Mouse (Mus musculus) MEL (cell line): ENCODE measurements around the gene Uox.

Experiments
- CTCF ChIP-seq, 3 experiments: IDR thresholded peaks in 2 of 3; conservative IDR thresholded peaks in 1 of 3; 2 replicates each; pipeline ENCODE4 v1.5.1; 2011 to 2012; ENCODE audit warnings: low read length in 3 of 3, low read depth in 2 of 3, mild to moderate bottlenecking in 2 of 3, improper control_type of control experiment in 1 of 3, inconsistent platforms in 1 of 3, mixed read lengths in 1 of 3, moderate library complexity in 1 of 3; ENCODE audit not compliant: control insufficient read depth in 1 of 3, insufficient read depth in 1 of 3, poor library complexity in 1 of 3, severe bottlenecking in 1 of 3
- MAFK ChIP-seq: IDR thresholded peaks from 2 replicates; pipeline ENCODE4 v1.6.1; 2011; ENCODE audit warnings: low read depth, mild to moderate bottlenecking, low read length, improper control_type of control experiment, borderline replicate concordance
- POLR2A ChIP-seq, 2 experiments: IDR thresholded peaks; 2 replicates each; pipeline ENCODE4 v1.6.1; 2011 to 2012; ENCODE audit warnings: low read length in 2 of 2, mild to moderate bottlenecking in 2 of 2, control low read depth in 1 of 2, improper control_type of control experiment in 1 of 2, low read depth in 1 of 2, moderate library complexity in 1 of 2; ENCODE audit not compliant: control insufficient read depth in 1 of 2, insufficient read depth in 1 of 2, poor library complexity in 1 of 2

GRCm38 (mm10) chr3:146589523-146589922 is 19.3 kb downstream of the Uox start:
- no peak for TF ChIP-seq CTCF (IDR thresholded peaks at IDR 0.05 in 2 of 3, conservative IDR thresholded peaks at IDR 0.05 in 1 of 3; ENCODE audit: control insufficient read depth in 1 of 3, insufficient read depth in 1 of 3, low read depth in 2 of 3, low read length in 3 of 3, poor library complexity in 1 of 3, severe bottlenecking in 1 of 3)
- no peak for TF ChIP-seq POLR2A (IDR thresholded peaks at IDR 0.05; ENCODE audit: control insufficient read depth in 1 of 2, insufficient read depth in 1 of 2, low read depth in 1 of 2, low read length in 2 of 2, poor library complexity in 1 of 2)
- no peak for TF ChIP-seq MAFK
